20 mouse cellular contexts compared by ENCODE assay signal in the genomic region with DNA sequence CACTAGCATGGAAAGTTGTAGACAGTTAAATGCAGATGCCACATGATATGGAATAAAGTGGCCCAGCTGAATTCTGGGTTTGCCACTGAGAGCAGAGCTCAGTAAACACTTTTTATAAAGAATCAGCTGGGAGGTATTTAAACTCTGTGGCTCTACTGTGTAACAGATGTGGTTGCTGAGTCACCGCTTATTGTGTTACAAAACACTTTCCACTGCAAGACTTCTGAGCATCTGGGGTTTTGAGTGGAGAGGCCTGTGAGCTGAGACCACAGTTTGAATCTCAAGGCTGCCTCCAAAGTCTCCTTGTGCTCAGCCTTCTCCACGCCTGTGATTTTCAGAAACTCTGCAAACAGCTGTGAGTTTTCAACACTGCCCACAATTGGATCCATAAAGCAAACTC.
A peak's percentile ranks its signal among the peaks of the same experiment; 100 is the strongest.
DNase-seq lines count a peak whose midpoint lies in the region.
"Had no signal": no experiment of that assay in that cellular context is flagged by ENCODE, and none has a peak within 500 bp of the region (broad histone marks: within the 10 kb centered on the region; RNA-seq: fewer than 3 reads in every experiment).

No protein-coding gene starts in this region.

- peak; percentile 19 to 24 for DNase-seq in left cerebral cortex, adult 18-20 months (ENCODE audit: low spot score in 2 of 2)
- no peak for DNase-seq in left cerebral cortex, postnatal 4 days
- peak; percentile 35 to 47 for DNase-seq in right cerebral cortex, adult 2 months (ENCODE audit: low spot score in 2 of 2)
- no peak for DNase-seq in right cerebral cortex, postnatal 14 days
- DNase-seq in NIH3T3 (ENCODE audit: low read depth) = peak; percentile 61
- peak; percentile 67 for DNase-seq in telencephalon, adult 2 months (ENCODE audit: low read depth, low spot score)
- no peak for DNase-seq in forebrain, embryonic 10.5 days (ENCODE audit: extremely low spot score, low spot score)
- DNase-seq: cerebellum, adult 8-10 months; forebrain, postnatal 0 days; gastrocnemius, postnatal 25 days; kidney, postnatal 4 days; layer of hippocampus, postnatal 36 days; liver; lung, postnatal 14 days; spleen, adult 18-20 months; thymus, adult 18-20 months; thymus, postnatal 4 days had no signal

- H3K27ac ChIP-seq in forebrain, embryonic 10.5 days = no peak overlapping the region
- H3K27ac ChIP-seq: heart, embryonic 15.5 days; midbrain, embryonic 15.5 days had no signal

- intact Hi-C loops in left cerebral cortex, postnatal 4 days (cut with DNase I) = no loop called here

- H3K4me3 ChIP-seq in forebrain, embryonic 10.5 days = no peak overlapping the region
- H3K4me3 ChIP-seq: heart, embryonic 15.5 days; megakaryocyte, embryonic 14.5 days; midbrain, embryonic 15.5 days had no signal

- H3K9me3 ChIP-seq in forebrain, embryonic 10.5 days = peaks cover 20% of the 10 kb centered on the region

- H3K4me1 ChIP-seq in forebrain, embryonic 10.5 days = no peaks in the 10 kb centered on the region
- H3K4me1 ChIP-seq: heart, embryonic 15.5 days; megakaryocyte, embryonic 14.5 days; midbrain, embryonic 15.5 days had no signal

- WGBS in forebrain, embryonic 10.5 days = 94% methylated on average over 2 of the region's 2 CpGs

- H3K27me3 ChIP-seq in forebrain, embryonic 10.5 days (ENCODE audit: poor library complexity, severe bottlenecking) = no peaks in the 10 kb centered on the region
- H3K27me3 ChIP-seq: heart, embryonic 15.5 days; megakaryocyte, embryonic 14.5 days; midbrain, embryonic 15.5 days had no signal

- H3K36me3 ChIP-seq in forebrain, embryonic 10.5 days (replicated peaks) = no peaks in the 10 kb centered on the region
- H3K36me3 ChIP-seq: heart, embryonic 15.5 days; midbrain, embryonic 15.5 days had no signal

Comparison
In these comparisons a context has a peak if more than half of its experiments do, and no peak if none do; other contexts are left out.
1. DNase-seq: peak in left cerebral cortex, adult 18-20 months (2 of 2), right cerebral cortex, adult 2 months (2 of 2), NIH3T3 (single experiment) and telencephalon, adult 2 months (single experiment); none in left cerebral cortex, postnatal 4 days (single experiment), right cerebral cortex, postnatal 14 days (single experiment) and forebrain, embryonic 10.5 days (single experiment).